Mouse (Mus musculus): ENCODE measurements around the gene Auh.

DNA sequence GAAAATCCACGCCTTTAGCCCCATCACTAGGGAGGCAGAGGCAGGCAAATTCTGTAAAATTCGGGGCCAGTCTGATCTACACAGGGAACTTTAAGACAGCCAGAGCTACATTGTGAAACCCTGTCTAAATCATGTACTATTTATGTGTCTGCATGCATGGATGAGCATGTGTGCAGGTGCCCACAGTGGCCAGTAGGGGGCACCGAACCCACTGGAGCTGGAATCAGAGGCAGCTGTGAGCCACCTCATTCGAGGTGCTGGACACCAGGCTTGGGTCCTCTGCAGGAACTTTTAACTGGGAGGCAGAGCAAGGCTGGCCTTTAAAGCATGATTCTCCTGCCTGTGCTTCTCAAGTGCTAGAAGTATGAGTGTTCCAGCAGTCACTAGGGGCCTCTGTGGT, 96.3 kb downstream of the Auh start:
- no peak for TF ChIP-seq POLR2A (IDR thresholded peaks at IDR 0.05; ENCODE audit: low read depth, low read length)
- peak; percentile 59 for TF ChIP-seq CTCF (conservative IDR thresholded peaks at IDR 0.05; ENCODE audit: insufficient read depth, insufficient read length, low read depth, low read length)
